Mouse (Mus musculus): ENCODE measurements around the gene Tmem253. TPM values are rescaled to one million over a fixed set of nuclear protein-coding genes. Genes with fewer than 3 reads are reported as not detected.

Gene Tmem253
- total and polyA plus RNA-seq, 2 experiments from 2014 or later, result 0.38 to 0.67 TPM

- Histone ChIP-seq H3K27ac (ENCODE audit: low read depth, low read length) (no peak overlapping the region), H3K27me3 (ENCODE audit: insufficient read depth, low read length) (no peaks in the 10 kb centered on the region), H3K4me1 (ENCODE audit: insufficient read depth) (peaks cover 8% of the 10 kb centered on the region), H3K4me2 (ENCODE audit: low read depth) (no peak overlapping the region), H3K4me3 (ENCODE audit: low read depth, low read length) (no peak overlapping the region), H3K36me3 (ENCODE audit: insufficient read depth) (no peaks in the 10 kb centered on the region), H3K9me3 (ENCODE audit: low read length) (no peaks in the 10 kb centered on the region), H3K9ac (no peak overlapping the region)
- 73% methylated on average over 13 of the region's 13 CpGs for WGBS
- DNase-seq (no peak), ATAC-seq (no peak)
- no peak for TF ChIP-seq CTCF (IDR thresholded peaks at IDR 0.05; ENCODE audit: low read depth)
Observed at GRCm38 (mm10) chr14:52016625-52017405, 1.4 kb downstream of the Tmem253 start.

GRCm38 (mm10) chr14:52017662-52018061 is 2.2 kb downstream of the Tmem253 start:
- H3K4me3 ChIP-seq (ENCODE audit: low read depth, low read length), result no peak overlapping the region
- peaks cover 12% of the 10 kb centered on the region; the same call in 1 of the 2 replicates for H3K4me1 ChIP-seq (ENCODE audit: insufficient read depth)
- no peak for DNase-seq
- no peaks in the 10 kb centered on the region for H3K36me3 ChIP-seq (ENCODE audit: insufficient read depth)
- ATAC-seq, result no peak
- H3K9me3 ChIP-seq (ENCODE audit: low read length), result no peaks in the 10 kb centered on the region
- 82% methylated on average over 4 of the region's 4 CpGs for WGBS
- no peak overlapping the region for H3K9ac ChIP-seq
- no peaks in the 10 kb centered on the region for H3K27me3 ChIP-seq (ENCODE audit: insufficient read depth, low read length)
- no peak overlapping the region for H3K4me2 ChIP-seq (ENCODE audit: low read depth)
- H3K27ac ChIP-seq (ENCODE audit: low read depth, low read length), result no peak overlapping the region
- TF ChIP-seq CTCF (IDR thresholded peaks at IDR 0.05; ENCODE audit: low read depth), result no peak

- Histone ChIP-seq H3K27ac (ENCODE audit: low read depth, low read length) (peak overlapping the region; percentile 99; the same call in 1 of the 2 replicates), H3K36me3 (ENCODE audit: insufficient read depth) (no peaks in the 10 kb centered on the region), H3K4me3 (ENCODE audit: low read depth, low read length) (0 out of 2 replicates have a peak overlapping the region, but pooled peaks have one; percentile 76), H3K9ac (peak overlapping the region; percentile 93; the same call in 1 of the 2 replicates), H3K4me2 (ENCODE audit: low read depth) (peak overlapping the region; percentile 77), H3K4me1 (ENCODE audit: insufficient read depth) (peaks cover 15% of the 10 kb centered on the region; the same call in 1 of the 2 replicates), H3K9me3 (ENCODE audit: low read length) (no peaks in the 10 kb centered on the region), H3K27me3 (ENCODE audit: insufficient read depth, low read length) (no peaks in the 10 kb centered on the region)
- no peak for TF ChIP-seq CTCF (IDR thresholded peaks at IDR 0.05; ENCODE audit: low read depth)
- WGBS, result 85% methylated on average over 15 of the region's 15 CpGs
- DNase-seq (no peak), ATAC-seq (no peak)
Observed at GRCm38 (mm10) chr14:52018248-52019050, 3.0 kb downstream of the Tmem253 start.

GRCm38 (mm10) chr14:52019051-52019589 is 3.7 kb downstream of the Tmem253 start:
- Histone ChIP-seq H3K4me3 (ENCODE audit: low read depth, low read length) (peak overlapping the region; percentile 76), H3K36me3 (ENCODE audit: insufficient read depth) (no peaks in the 10 kb centered on the region), H3K4me1 (ENCODE audit: insufficient read depth) (peaks cover 15% of the 10 kb centered on the region; the same call in 1 of the 2 replicates), H3K9me3 (ENCODE audit: low read length) (no peaks in the 10 kb centered on the region), H3K9ac (peak overlapping the region; percentile 93), H3K4me2 (ENCODE audit: low read depth) (peak overlapping the region; percentile 77), H3K27ac (ENCODE audit: low read depth, low read length) (peak overlapping the region; percentile 99), H3K27me3 (ENCODE audit: insufficient read depth, low read length) (no peaks in the 10 kb centered on the region)
- 24% methylated on average over 12 of the region's 12 CpGs for WGBS
- DNase-seq, result no peak
- no peak; the same call in 1 of the 2 replicates for ATAC-seq
- TF ChIP-seq CTCF (IDR thresholded peaks at IDR 0.05; ENCODE audit: low read depth), result no peak

GRCm38 (mm10) chr14:52019590-52020340 is 4.3 kb downstream of the Tmem253 start:
- Histone ChIP-seq H3K36me3 (ENCODE audit: insufficient read depth) (no peaks in the 10 kb centered on the region), H3K9ac (peak overlapping the region; percentile 93), H3K4me2 (ENCODE audit: low read depth) (peak overlapping the region; percentile 77), H3K4me3 (ENCODE audit: low read depth, low read length) (peak overlapping the region; percentile 76), H3K27me3 (ENCODE audit: insufficient read depth, low read length) (no peaks in the 10 kb centered on the region), H3K9me3 (ENCODE audit: low read length) (no peaks in the 10 kb centered on the region), H3K4me1 (ENCODE audit: insufficient read depth) (peaks cover 15% of the 10 kb centered on the region; the same call in 1 of the 2 replicates), H3K27ac (ENCODE audit: low read depth, low read length) (peak overlapping the region; percentile 99)
- DNase-seq (peak; percentile 98), ATAC-seq (peak; percentile 94)
- TF ChIP-seq CTCF (IDR thresholded peaks at IDR 0.05; ENCODE audit: low read depth), result peak; percentile 73
- WGBS, result 2% methylated on average over 72 of the region's 74 CpGs

- no peaks in the 10 kb centered on the region for H3K27me3 ChIP-seq (ENCODE audit: insufficient read depth, low read length)
- no peaks in the 10 kb centered on the region for H3K9me3 ChIP-seq (ENCODE audit: low read length)
- H3K27ac ChIP-seq (ENCODE audit: low read depth, low read length), result peak within 1 kb of the TSS; percentile 99
- 4% methylated on average over 15 of the region's 15 CpGs for WGBS
- H3K9ac ChIP-seq, result peak within 1 kb of the TSS; percentile 93
- peak within 1 kb of the TSS; percentile 77 for H3K4me2 ChIP-seq (ENCODE audit: low read depth)
- H3K36me3 ChIP-seq (ENCODE audit: insufficient read depth), result no peaks in the 10 kb centered on the region
- peak; percentile 82 for DNase-seq
- peak within 1 kb of the TSS; percentile 76 for H3K4me3 ChIP-seq (ENCODE audit: low read depth, low read length)
- ATAC-seq, result peak; percentile 65
- TF ChIP-seq CTCF (IDR thresholded peaks at IDR 0.05; ENCODE audit: low read depth), result peak; percentile 73
- peaks cover 15% of the 10 kb centered on the region; the same call in 1 of the 2 replicates for H3K4me1 ChIP-seq (ENCODE audit: insufficient read depth)
Observed at GRCm38 (mm10) chr14:52020486-52021137, 5.2 kb downstream of the Tmem253 start, which contains the start of gene Zfp219. TSS of gene Zfp219 (minus strand) at chr14:52020733.

Measured in forebrain, postnatal 0 days (tissue).